Mouse (Mus musculus) left cerebral cortex, postnatal 10 days (tissue): Measurements from ENCODE around the gene Ndufs2. TPM values are rescaled to one million over a fixed set of nuclear protein-coding genes. Genes with fewer than 3 reads are reported as not detected.

ENCODE experiments used
- DNase-seq, 2 experiments: peaks; one replicate each; pipeline ENCODE4 v3.0.0; 2021 to 2022; ENCODE audit warnings: low spot score in 2 of 2, mixed read lengths in 1 of 2; ENCODE audit errors: extremely low spot score in 1 of 2
- intact Hi-C: fragments of 180-260 bp; cut with DNase I; formaldehyde crosslinking; loops from one replicate; pipeline ENCODE4 v1.15.1; 2025
- total RNA-seq, 2 experiments: library from RNA; stranded (reverse); gene quantifications; 2 replicates each; pipeline ENCODE4 v1.2.3; 2021

The Ndufs2 gene
- total RNA-seq, result 100 to 1,000 TPM; 243 to 255 TPM

DNA sequence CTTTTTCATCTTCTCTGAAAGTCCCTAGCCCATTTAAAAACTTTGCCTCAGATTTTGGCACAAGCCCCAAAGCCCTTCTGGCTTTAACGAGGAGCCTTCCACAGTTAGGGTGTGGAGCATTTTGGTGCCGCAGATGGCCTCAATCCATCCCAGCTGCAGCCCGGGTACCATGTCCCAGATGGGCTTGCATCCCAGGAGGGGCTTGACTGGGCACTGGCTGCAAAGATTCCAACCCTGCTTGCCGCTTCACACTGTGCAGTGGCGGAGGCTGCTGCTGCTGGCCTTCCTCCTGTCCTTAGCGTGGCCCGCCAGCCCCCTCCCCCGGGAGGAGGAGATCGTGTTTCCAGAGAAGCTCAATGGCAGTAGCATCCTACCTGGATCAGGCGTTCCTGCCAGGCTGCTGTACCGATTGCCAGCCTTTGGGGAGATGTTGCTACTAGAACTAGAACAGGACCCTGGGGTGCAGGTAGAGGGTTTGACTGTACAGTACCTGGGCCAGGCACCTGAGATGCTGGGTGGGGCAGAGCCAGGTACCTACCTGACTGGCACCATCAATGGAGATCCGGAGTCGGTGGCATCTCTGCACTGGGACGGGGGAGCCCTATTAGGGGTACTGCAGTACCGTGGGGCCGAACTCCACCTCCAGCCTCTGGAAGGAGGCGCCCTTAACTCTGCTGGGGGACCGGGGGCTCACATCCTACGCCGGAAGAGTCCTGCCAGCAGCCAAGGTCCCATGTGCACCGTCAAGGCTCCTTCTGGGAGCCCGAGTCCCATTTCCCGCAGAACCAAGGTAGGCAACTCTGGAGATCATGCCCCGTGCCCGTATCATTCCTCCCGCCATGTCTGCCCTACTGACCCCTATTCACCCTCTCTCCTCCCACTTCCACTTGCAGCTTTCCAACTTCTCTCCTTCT, at the start of gene Ndufs2:
Gene Ndufs2, minus strand, starts transcription at position 709 of the 914 bp plus-strand sequence.
- peak in 1 of 2 experiments; percentile 48 for DNase-seq
- intact Hi-C loops, result loop anchor here (5.0 to 10.0 kb wide), 2 partner anchors 139 to 356 kb away; partner anchors contain the start of gene Cfap126

DNA sequence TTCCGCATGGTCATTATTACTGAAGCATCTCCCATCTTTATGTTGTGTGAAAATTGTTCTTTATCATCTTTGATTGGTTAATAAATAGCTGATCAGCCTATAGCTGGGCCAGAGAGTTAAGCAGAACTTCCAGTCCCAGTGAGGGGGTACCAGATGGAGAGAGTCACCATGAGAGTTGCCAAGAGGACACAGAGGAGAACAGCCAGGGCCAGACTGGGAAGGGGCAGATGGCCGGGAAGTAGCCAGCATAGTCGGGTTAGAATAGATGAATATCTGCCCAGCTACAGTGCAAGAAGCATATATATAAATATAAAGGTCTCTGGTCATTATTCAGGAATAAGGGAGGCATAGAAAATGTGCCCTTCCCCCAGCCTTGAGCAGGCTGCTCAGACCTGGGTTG, 47.0 kb upstream of the Ndufs2 start:
- intact Hi-C loops, result no loop called here
- DNase-seq, result no peak

- intact Hi-C loops, result loop anchor here (2.0 kb wide), 1 partner anchor 34 kb away; the partner anchor contains the start of gene Dedd
- no peak for DNase-seq
Measured at GRCm38 (mm10) chr1:171295063-171295402, 43.8 kb upstream of the Ndufs2 start.

GRCm38 (mm10) chr1:171294298-171295062, 43.3 kb upstream of the Ndufs2 start, which contains the start of gene Ufc1:
Gene Ufc1 (minus strand): TSS chr1:171295024.
- intact Hi-C loops, result loop anchor here (2.0 kb wide), 1 partner anchor 34 kb away; the partner anchor contains the start of gene Dedd
- peak; percentile 78 to 87 for DNase-seq

DNA sequence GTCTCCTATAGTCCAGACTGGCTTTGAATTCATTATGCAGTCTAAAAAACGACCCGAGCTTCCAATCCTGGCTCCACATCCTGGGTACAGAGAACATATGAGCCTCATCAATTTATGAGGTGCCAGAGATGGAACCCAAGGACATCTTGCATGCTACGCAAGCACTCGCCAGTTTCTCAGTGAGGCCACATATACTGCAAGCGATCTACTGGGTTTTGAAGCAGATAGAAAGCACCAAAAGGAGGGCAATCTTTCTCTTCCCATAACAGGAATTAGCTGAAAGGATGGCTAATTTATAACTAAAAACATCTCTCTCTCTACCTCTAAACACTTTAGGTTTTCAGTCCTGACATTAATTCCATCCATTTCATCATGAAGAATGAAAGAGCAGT, 42.7 kb upstream of the Ndufs2 start:
- no peak for DNase-seq
- intact Hi-C loops, result loop anchor here (2.0 kb wide), 1 partner anchor 35 kb away; the partner anchor contains the start of gene Dedd

- DNase-seq, result no peak
- intact Hi-C loops, result no loop called here
Measured at GRCm38 (mm10) chr1:171293351-171293750, 42.2 kb upstream of the Ndufs2 start.

- no peak for DNase-seq
- intact Hi-C loops, result no loop called here
Measured at GRCm38 (mm10) chr1:171288328-171288727, 37.1 kb upstream of the Ndufs2 start.

DNA sequence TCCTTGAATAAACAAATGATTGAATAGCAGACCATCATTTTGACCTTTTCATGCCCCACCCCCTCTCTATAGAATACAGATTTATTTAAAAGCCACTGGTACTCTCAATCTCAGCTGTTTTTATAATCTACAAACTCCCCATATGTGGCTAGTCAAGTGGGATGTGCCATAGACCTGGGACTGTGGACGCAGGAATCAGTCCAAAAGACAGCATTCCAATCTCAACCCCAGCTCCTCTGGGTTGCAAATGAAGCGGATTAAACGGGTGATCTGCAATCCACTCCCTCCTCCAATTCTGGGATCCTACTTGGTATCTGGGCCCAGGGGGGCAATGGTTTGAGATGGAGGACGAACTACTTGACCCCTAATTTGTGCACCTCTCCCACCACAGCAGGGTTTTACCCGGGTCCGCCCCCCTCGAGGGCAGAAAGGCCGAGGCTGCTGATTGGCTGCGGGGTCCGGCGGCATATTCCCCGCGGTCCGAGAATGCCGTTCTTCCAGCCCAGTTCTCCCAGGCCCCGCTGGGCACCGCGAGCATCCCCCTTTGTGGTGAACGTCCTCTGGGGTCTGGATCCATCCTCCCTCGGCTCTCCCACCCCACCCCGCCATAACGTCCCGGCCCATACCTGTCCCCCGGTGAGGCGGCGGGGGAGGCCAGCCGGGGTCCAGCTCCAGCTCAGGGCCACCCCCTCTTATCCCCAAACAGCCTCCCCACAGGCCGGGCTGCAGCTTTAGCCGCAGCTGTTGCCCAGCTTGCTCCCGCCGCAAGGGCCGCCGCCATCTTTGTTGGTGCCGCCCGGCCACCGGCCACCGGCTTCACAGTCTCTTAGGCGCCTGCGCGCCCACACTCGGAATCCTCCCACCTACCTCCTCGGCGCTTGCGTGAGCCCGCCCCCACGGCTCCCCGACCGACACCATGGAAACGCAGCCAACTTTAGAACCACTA, 36.2 kb upstream of the Ndufs2 start, which contains the start of gene Usp21:
Gene Usp21, minus strand, starts transcription at position 856 of the 946 bp plus-strand sequence.
- peak; percentile 93 to 97 for DNase-seq
- intact Hi-C loops, result no loop called here

DNA sequence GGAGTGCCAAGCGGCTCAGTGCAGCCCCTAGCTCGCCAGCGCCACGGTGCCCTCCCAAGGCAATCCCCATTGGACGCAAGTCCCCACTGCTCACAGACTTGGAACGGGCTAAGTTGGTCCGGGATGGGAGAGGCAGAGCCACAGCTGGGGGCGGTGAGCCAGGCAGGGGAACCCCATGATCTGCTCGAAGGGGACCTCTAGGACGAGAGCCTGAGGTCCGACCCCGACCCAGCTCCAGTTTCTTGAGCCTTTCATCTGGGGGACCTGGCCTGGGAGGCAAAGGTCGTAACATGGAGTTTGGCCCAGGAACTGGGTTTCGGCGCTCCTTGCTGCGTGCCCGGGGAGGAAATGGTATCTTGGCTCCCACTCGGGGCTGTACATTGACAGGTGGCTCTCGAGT, 35.3 kb upstream of the Ndufs2 start:
- no peak for DNase-seq
- intact Hi-C loops, result no loop called here

DNA sequence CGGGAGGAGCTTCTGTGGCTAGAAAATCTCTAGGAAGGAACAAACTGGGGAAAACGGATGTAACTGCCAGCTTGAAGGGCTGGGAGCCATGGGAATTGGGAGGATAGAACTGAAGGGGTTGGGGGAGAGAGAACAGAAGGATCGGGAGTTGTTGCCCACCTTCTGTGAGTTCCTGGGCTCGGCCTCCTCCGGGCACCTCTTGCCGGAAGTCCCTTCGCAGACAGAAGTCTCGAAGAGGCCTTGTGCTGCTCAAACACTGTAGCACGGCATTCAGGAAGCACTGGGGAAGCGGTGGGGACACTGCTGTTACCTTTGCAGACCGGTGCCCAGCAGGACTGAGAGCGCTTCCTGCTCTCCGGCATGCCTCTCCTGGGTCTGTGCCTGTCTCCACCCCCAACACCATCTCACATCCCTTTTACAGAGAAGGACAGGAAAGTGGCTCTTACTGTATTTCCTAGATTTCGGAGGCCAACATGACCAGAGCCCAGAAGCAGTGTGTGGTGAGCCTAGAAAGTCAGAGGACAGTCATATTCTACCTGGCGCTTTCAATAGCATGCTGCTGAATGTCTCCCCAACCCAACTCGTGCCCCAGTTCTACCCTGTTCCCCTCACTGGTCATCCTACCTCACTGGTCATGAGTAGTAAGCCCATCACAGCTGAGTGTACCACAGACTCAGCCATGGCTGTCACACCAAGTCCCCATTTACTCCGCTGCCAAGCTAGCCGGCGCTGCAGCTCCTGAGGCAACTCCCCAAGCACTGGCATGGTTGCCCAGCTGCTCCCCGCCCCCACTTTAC, 34.1 kb upstream of the Ndufs2 start:
- intact Hi-C loops, result no loop called here
- peak in 1 of 2 experiments; percentile 62 for DNase-seq

DNA sequence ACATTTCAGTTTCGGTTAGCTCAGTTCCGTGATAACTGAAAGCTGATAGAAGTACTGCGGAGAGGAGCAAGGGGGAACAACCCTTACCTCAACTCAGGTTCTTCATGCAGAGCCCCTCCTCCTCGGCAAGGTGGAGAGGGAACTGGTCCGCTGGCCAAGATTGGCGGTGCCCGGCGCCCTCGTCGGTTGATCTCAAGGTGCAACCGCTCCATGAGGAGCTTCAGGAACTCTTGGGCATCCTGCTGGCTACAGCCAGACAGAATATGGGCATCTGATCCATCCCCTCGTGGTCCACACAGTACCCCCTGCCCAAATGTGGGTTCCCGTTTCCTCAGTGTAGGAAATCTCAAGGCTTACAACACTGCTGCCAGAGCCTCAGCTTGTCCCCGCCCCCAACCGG, 33.3 kb upstream of the Ndufs2 start:
- intact Hi-C loops, result no loop called here
- no peak for DNase-seq

DNA sequence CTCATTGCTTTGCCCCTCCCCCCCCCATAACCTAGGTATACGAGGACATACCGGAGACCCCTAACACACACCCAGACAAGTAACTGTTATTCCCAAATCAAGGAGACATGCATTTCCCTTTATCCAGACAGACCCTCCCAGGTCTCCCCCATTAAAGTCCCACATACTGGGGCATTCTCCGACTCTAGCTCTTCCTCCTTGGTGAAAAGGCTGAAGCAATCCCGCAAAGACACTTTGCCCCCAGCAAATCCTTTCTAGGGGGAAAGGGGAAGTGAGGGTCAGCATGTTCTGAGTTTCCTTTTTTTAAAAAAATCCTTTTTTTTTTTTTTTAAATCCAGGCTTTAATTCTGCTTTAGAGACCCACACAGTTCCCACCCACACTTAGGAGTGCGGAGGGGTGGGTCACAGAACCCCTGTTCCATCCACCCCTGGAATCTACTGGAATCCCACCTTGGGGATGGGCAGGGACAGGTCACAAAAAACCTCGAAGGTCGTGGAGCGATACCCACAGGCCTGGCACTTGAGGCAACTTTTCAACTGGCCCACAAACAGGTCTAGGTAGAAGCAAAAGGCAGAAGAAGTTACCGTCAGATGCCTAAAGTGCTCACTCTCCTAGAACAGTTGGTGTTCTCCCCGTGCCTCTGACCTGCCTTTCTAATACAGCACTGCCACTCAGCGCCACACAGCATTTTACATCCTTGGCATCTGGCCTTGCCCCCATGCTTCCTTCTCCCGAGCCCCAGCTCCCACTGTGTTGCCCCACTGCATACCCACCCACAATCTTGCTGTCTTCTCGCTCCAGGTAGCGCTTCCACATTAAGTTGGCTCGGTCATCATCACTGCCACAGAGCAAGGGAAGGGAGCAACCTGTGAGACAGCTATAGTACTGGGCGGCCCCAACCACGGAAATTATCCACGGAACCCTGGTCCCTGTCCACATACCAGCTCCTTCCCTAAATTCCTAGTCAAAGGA, 32.3 kb upstream of the Ndufs2 start:
- no peak for DNase-seq
- intact Hi-C loops, result no loop called here

GRCm38 (mm10) chr1:171282086-171282805, 31.1 kb upstream of the Ndufs2 start:
- intact Hi-C loops, result no loop called here
- DNase-seq, result no peak

GRCm38 (mm10) chr1:171281528-171281923, 30.3 kb upstream of the Ndufs2 start:
- intact Hi-C loops, result no loop called here
- peak; percentile 54 to 83 for DNase-seq

DNA sequence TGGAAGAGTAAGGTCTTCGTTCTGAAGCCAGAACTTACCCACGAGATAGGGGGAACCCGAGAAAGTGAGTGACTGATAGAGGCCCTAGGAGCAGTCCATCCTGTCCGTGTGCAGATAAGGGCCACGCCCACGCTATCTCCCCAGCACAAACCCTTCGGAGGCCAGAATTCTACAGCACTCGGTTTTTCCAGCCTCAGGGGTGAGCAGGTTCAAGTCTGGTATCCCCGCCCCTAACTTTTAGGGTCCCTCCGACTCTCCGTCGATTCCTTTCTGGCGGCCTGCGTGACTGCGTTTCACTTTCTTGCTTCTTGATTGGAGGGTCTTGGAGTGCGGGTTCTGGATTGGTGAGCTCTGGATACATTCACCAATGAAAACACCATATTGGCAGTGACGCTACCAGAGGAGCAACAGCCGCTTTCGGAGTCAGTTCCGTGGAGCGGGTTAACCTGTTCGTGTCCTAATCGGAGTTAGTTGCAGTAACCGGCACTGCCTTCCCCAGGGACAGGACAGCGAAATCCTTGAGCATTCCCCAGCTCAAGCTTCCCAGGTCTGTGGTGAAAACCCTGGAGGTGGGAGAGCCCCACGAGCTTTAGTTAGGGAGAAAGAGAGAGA, 29.8 kb upstream of the Ndufs2 start, which contains the start of gene Ppox:
Gene Ppox, minus strand, starts transcription at position 271 of the 612 bp plus-strand sequence.
- intact Hi-C loops, result no loop called here
- peak; percentile 92 to 96 for DNase-seq
